Mouse (Mus musculus) midbrain, embryonic 14.5 days (tissue): ENCODE data around the gene Ift81. TPM values are rescaled to one million over a fixed set of nuclear protein-coding genes. Genes with fewer than 3 reads are reported as not detected.

ENCODE experiments used
- ATAC-seq: fragments of 200-750 bp; cut with Nextera tagmentation; 2 replicates; pipeline ENCODE4 v1.8.0; 2017; ENCODE audit warnings: moderate number of reproducible peaks, moderate library complexity; ENCODE audit not compliant: low FRiP score, low TSS enrichment
- DNase-seq: peaks from one replicate; pipeline ENCODE4 v3.0.0-alpha.2; 2015
- H3K27ac ChIP-seq: fragments of 300-500 bp; sonication (generic); replicated peaks from 2 replicates; pipeline ENCODE4 v1.5.1; 2014; ENCODE audit warnings: mild to moderate bottlenecking, low read depth, low read length, moderate library complexity
- H3K27me3 ChIP-seq: fragments of 300-500 bp; sonication (generic); 2 replicates; pipeline ENCODE4 v1.6.1; 2014; ENCODE audit warnings: low read length, control low read depth, mixed read lengths; ENCODE audit not compliant: control insufficient read depth, insufficient read depth
- H3K36me3 ChIP-seq: fragments of 300-500 bp; sonication (generic); 2 replicates; pipeline ENCODE4 v1.6.1; 2014; ENCODE audit warnings: low read length, control low read depth; ENCODE audit not compliant: control insufficient read depth, insufficient read depth
- H3K4me1 ChIP-seq: fragments of 300-500 bp; sonication (generic); 2 replicates; pipeline ENCODE4 v1.6.1; 2014; ENCODE audit warnings: mild to moderate bottlenecking, antibody characterized with exemption, low read length, control low read depth; ENCODE audit not compliant: control insufficient read depth, insufficient read depth
- H3K4me2 ChIP-seq: fragments of 300-500 bp; sonication (generic); 2 replicates; pipeline ENCODE4 v1.6.1; 2014; ENCODE audit warnings: mild to moderate bottlenecking, low read length, moderate library complexity
- H3K4me3 ChIP-seq: fragments of 300-500 bp; sonication (generic); replicated peaks from 2 replicates; pipeline ENCODE4 v1.5.1; 2014; ENCODE audit warnings: low read depth, low read length
- H3K9ac ChIP-seq: fragments of 300-500 bp; sonication (generic); replicated peaks from 2 replicates; pipeline ENCODE4 v1.6.1; 2014; ENCODE audit warnings: mild to moderate bottlenecking, low read length, moderate library complexity
- H3K9me3 ChIP-seq: fragments of 300-500 bp; sonication (generic); 2 replicates; pipeline ENCODE4 v1.6.1; 2016; ENCODE audit warnings: low read length, control low read depth, mixed read lengths; ENCODE audit not compliant: control insufficient read depth
- WGBS: fragments of 180-500 bp; shearing (Covaris S2); extraction: QIAGEN DNeasy Blood & Tissue Kit; methylation state at CpG from one replicate; pipeline ENCODE4 v1.1.7; 2014; 5-methylcytosine and 5-hydroxymethylcytosine counted together
- polyA plus RNA-seq: library from polyadenylated mRNA; unstranded; fragments of >200 nt; fragmentation: Nextera tagmentation; extraction: Ambion mirVana; gene quantifications from 2 replicates; pipeline ENCODE4 v1.2.1, GENCODE M21; 2014

Gene Ift81
- polyA plus RNA-seq, 1 experiment from 2014 or later, result 64.4 TPM

DNA sequence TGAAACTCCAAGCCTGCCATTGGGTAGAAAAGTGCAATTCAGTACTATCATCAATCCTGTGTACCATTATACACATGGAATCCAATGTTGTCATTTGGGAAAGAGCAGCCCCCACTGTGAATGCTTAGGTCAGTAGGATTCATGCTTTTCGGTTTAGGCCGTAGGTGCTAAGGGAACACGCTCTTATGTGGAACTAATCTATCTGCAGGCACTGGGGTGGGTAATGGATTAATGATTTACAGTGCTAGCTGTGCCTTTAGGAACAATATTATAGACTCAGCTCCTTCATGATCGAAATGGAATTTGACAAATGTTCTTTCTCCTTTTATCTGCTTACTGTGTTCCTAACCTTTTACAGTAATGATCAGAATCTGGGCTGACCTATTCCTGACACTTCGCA, 30.2 kb downstream of the Ift81 start:
- Histone ChIP-seq H3K27ac (no peak overlapping the region), H3K4me1 (no peaks in the 10 kb centered on the region), H3K9ac (no peak overlapping the region), H3K4me2 (no peak overlapping the region), H3K27me3 (no peaks in the 10 kb centered on the region), H3K36me3 (peaks cover 28% of the 10 kb centered on the region), H3K9me3 (no peaks in the 10 kb centered on the region), H3K4me3 (no peak overlapping the region)
- no peak for ATAC-seq
- WGBS, result 85% methylated on average over 5 of the region's 5 CpGs
- no peak for DNase-seq

DNA sequence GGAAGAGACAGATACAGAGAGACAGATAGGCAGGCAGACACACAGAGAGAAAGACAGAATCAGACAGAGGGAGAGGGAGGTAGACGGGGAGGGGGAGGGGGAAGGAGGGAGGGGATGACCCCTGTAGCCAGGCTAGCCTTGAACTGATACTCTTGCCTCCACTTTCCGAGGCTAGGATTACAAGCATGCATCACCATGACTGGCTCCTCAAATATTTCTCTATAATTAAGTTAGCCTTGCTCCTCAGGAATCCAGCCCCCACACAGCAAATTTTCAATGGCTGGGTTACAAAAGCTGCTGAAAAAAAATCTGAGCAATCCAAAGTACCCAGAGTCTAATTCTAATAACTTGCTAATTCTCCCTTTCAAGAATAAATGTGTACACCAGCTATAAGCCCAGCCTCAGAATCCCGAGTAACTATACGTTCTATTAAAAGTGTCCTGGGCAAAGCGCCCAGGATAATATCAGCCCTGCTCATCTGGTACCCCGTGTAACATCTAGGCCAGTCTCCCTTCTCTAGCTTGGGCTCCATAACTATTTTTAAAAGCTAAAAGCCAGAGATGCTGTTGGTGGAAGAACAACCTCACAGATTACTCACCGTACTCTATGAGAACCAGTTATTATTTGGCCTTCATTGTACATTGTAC, 37.5 kb downstream of the Ift81 start:
- Histone ChIP-seq H3K9ac (no peak overlapping the region), H3K4me1 (no peaks in the 10 kb centered on the region), H3K27ac (no peak overlapping the region), H3K36me3 (peaks cover 25% of the 10 kb centered on the region), H3K4me2 (no peak overlapping the region), H3K9me3 (no peaks in the 10 kb centered on the region), H3K27me3 (no peaks in the 10 kb centered on the region), H3K4me3 (no peak overlapping the region)
- ATAC-seq, result no peak
- 76% methylated on average over 7 of the region's 7 CpGs for WGBS
- DNase-seq, result no peak

DNA sequence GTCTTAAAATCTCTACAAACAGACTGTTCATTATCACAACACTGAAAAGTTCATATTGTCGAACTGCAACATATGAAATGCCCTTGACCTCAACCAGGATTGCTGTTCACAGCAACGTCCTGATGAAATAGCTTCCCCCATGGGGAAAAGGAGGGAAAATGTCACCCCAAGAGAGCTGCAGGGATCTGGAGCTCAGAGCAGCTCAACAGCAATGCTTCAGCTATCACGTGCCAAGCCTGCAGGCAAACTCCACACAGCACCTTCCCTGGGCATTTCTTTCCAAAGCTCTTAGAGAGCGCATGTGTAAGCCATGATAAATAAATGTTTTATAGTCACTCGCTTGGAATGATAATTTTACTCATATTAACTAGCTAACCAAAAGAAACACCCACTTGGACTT, 42.3 kb downstream of the Ift81 start:
- peaks cover 20% of the 10 kb centered on the region for H3K36me3 ChIP-seq
- no peak overlapping the region for H3K4me3 ChIP-seq
- H3K4me1 ChIP-seq, result no peaks in the 10 kb centered on the region
- 85% methylated on average over 5 of the region's 5 CpGs for WGBS
- no peak overlapping the region for H3K9ac ChIP-seq
- H3K27ac ChIP-seq, result no peak overlapping the region
- DNase-seq, result no peak
- no peaks in the 10 kb centered on the region for H3K27me3 ChIP-seq
- no peak for ATAC-seq
- no peak overlapping the region for H3K4me2 ChIP-seq
- H3K9me3 ChIP-seq, result no peaks in the 10 kb centered on the region

DNA sequence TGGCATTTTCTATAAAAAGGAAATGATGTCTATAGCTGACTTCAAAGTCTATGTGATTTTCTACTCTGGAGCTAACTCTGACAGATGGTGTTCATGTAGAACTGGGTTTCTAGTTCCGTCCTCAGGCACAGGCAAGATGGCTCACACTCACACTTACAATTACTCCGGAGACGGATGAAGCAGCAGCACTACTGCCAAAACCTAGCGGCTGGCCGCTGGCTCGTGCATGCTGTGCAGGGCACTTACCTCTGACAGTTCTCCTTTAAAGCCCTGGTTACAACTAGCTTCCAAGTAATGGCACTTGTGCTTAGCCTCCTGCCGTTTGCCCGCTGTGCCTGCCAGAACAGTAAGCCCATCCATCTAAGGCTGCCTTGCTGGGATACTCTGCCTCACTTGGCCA, 47.7 kb downstream of the Ift81 start:
- WGBS, result 76% methylated on average over 8 of the region's 8 CpGs
- Histone ChIP-seq H3K4me1 (no peaks in the 10 kb centered on the region), H3K27me3 (no peaks in the 10 kb centered on the region), H3K9me3 (no peaks in the 10 kb centered on the region), H3K4me3 (no peak overlapping the region), H3K27ac (no peak overlapping the region), H3K36me3 (peaks cover 46% of the 10 kb centered on the region), H3K4me2 (no peak overlapping the region), H3K9ac (no peak overlapping the region)
- no peak for ATAC-seq
- DNase-seq, result no peak

DNA sequence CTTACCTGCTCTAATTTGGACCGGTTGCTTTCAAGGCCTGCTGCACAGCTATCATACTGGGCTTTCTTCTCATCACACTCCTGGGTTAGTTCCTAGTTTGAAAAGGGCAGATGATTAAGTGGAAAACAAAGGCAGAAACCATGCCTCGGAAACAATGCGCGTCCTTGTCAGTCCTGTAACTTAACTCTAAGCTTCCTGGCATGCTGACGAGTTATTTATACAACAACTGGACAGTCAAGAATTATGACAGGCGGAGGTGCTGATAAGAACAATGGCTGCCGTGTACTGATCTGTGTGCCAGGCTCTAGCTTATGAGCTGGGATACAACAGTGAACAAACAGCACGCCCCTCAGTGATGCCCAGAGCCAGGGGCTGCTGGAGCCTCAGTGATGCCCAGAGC, 53.7 kb downstream of the Ift81 start:
- Histone ChIP-seq H3K27ac (no peak overlapping the region), H3K4me1 (no peaks in the 10 kb centered on the region), H3K4me2 (no peak overlapping the region), H3K36me3 (peaks cover 52% of the 10 kb centered on the region), H3K27me3 (no peaks in the 10 kb centered on the region), H3K9ac (no peak overlapping the region), H3K4me3 (no peak overlapping the region), H3K9me3 (no peaks in the 10 kb centered on the region)
- 90% methylated on average over 8 of the region's 8 CpGs for WGBS
- no peak for DNase-seq
- ATAC-seq, result no peak

DNA sequence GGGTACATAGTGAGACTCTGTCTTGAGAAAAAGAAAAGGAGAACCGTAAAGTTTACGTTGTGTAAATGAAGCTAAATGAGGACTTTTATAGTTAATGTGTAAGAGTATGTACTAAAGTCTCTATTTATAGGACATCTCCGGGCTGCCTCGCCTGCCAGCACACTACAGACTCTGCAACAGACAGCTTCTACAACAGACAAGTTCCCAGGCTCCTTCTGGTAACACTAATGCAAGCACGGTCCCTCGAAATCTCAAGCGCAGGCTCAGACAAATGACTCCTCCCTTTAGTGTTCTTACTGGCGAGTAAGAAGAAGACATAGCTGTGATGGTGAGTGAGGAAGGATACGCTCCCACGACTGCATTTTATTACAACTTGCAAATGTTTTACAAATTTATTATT, 56.2 kb downstream of the Ift81 start:
- H3K27ac ChIP-seq, result no peak overlapping the region
- 95% methylated on average over 10 of the region's 10 CpGs for WGBS
- DNase-seq, result no peak
- H3K4me2 ChIP-seq, result no peak overlapping the region
- no peak for ATAC-seq
- no peaks in the 10 kb centered on the region for H3K9me3 ChIP-seq
- H3K27me3 ChIP-seq, result no peaks in the 10 kb centered on the region
- no peaks in the 10 kb centered on the region for H3K4me1 ChIP-seq
- H3K36me3 ChIP-seq, result peaks cover 36% of the 10 kb centered on the region
- H3K9ac ChIP-seq, result no peak overlapping the region
- H3K4me3 ChIP-seq, result no peak overlapping the region

DNA sequence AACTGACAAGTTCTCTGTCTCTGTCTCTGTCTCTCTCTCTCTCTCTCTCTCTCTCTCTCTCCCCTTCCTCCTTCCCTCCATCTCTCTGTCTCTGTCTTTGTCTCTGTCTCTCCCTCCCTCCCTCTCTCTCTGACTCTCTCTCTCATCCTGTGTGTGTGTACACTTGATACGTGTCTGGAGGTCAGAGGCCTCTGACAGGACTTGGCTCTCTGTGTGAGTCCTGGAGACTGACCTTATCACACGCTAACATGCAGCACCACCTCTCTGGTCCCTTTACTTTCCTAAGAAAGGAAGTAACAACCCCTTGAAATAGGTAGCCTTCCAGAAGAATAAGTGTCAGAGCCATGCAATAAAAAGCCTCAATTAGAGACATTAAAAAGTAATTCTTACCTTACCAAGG, 59.2 kb downstream of the Ift81 start:
- peaks cover 29% of the 10 kb centered on the region for H3K36me3 ChIP-seq
- ATAC-seq (no peak), DNase-seq (no peak)
- WGBS, result 76% methylated on average over 2 of the region's 2 CpGs
- H3K4me2 ChIP-seq, result no peak overlapping the region
- H3K4me3 ChIP-seq, result no peak overlapping the region
- no peak overlapping the region for H3K27ac ChIP-seq
- H3K9me3 ChIP-seq, result no peaks in the 10 kb centered on the region
- H3K27me3 ChIP-seq, result no peaks in the 10 kb centered on the region
- H3K4me1 ChIP-seq, result no peaks in the 10 kb centered on the region
- no peak overlapping the region for H3K9ac ChIP-seq

DNA sequence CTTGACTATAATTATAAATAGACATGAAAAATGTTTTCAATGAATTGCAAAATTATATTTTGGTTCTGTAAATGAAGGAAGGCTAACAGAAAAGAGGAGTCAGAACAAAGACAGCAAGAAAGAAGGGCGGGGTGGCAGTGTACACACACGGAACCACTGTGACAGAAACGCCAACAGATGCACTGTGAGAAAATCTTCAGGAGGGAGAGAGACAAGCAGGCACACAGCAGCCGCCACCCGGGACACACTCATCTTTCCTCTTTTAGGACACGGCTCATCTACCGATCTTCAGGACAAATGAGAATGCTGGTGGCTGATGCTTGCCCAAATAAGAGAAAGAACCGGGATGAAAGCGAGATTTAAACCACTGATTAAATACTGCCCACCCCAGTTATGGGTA, 61.7 kb downstream of the Ift81 start:
- Histone ChIP-seq H3K9ac (no peak overlapping the region), H3K36me3 (peaks cover 6% of the 10 kb centered on the region), H3K4me1 (no peaks in the 10 kb centered on the region), H3K9me3 (no peaks in the 10 kb centered on the region), H3K27me3 (no peaks in the 10 kb centered on the region), H3K4me2 (no peak overlapping the region), H3K4me3 (no peak overlapping the region), H3K27ac (no peak overlapping the region)
- DNase-seq, result no peak
- ATAC-seq, result no peak
- 83% methylated on average over 9 of the region's 9 CpGs for WGBS

DNA sequence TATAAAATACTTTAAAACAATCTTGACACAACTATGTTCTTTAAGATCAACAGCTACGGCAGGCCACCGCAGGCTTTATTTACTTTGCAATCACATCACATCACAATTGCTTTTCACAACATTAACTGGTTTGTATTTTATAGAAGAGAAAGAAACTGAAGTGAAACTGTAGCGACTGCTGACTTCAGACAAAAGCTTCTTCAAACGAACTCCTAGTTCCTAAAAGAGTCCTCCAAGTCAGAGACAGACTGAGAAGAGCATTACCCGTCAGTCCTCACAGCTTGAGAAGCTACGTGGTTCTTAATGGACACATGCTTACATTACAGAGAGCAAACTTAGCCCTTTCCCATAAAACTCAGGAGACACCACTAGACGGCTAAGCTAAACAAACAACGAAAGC, 63.9 kb downstream of the Ift81 start:
- H3K4me3 ChIP-seq, result no peak overlapping the region
- no peaks in the 10 kb centered on the region for H3K4me1 ChIP-seq
- H3K27ac ChIP-seq, result no peak overlapping the region
- ATAC-seq (no peak), DNase-seq (no peak)
- H3K9ac ChIP-seq, result no peak overlapping the region
- 64% methylated on average over 8 of the region's 8 CpGs for WGBS
- H3K9me3 ChIP-seq, result no peaks in the 10 kb centered on the region
- H3K36me3 ChIP-seq, result peaks cover 2% of the 10 kb centered on the region; the same call in 1 of the 2 replicates
- no peaks in the 10 kb centered on the region for H3K27me3 ChIP-seq
- H3K4me2 ChIP-seq, result no peak overlapping the region
